Mouse (Mus musculus): ENCODE measurements around the gene Cdc42bpg. TPM values are rescaled to one million over a fixed set of nuclear protein-coding genes. Genes with fewer than 3 reads are reported as not detected.

Gene Cdc42bpg
- polyA plus RNA-seq, 1 experiment from 2014 or later, result 1.2 TPM

DNA sequence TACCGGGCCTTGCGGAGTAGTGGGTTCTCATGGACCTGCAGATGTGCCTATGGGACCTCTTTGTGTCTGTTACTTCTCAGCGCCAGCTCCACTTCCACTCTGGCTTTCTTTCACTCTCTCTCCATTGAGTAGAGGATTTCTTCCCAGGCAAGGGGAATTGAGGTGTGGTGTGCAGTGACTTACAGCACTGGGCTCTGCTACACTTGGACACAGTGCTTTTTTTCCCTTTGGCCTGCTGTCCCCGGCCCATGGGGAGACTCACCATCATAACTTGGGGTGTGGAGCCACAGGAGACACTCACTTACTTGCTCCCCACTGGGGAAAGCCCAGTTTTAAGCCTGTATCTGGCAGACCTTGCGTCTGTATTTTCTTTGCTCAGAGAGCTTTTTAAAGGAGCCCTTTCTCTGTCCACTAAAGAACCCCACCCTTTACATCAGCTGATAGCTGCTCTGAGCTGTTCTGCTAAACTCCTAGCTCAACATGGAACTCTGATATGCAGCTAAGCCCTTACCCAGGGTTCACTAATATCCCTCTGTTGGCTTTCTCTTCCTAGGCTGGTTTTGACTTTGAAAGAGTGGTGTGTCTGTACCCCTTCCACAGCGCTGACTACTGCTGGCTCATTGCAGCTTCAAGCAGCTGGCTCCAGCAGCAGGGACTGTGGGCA, 26.6 kb upstream of the Cdc42bpg start:
- no peaks in the 10 kb centered on the region for H3K27me3 ChIP-seq (replicated peaks; ENCODE audit: control insufficient read depth, insufficient read depth, low read length)
- no peaks in the 10 kb centered on the region for H3K9me3 ChIP-seq (ENCODE audit: control insufficient read depth, low read length)
- H3K4me1 ChIP-seq (replicated peaks; ENCODE audit: control insufficient read depth, insufficient read depth, low read length), result peaks cover 73% of the 10 kb centered on the region
- DNase-seq (ENCODE audit: low spot score) (no peak), ATAC-seq (replicated peaks; ENCODE audit: low FRiP score) (no peak)
- peak overlapping the region; percentile 91 for H3K9ac ChIP-seq (ENCODE audit: low read depth, low read length)
- H3K4me2 ChIP-seq, result peak overlapping the region; percentile 99
- WGBS, result 84% methylated on average over 6 of the region's 6 CpGs
- peak overlapping the region; percentile 72 for H3K27ac ChIP-seq (ENCODE audit: low read depth, low read length)
- H3K4me3 ChIP-seq (ENCODE audit: low read depth, low read length), result peak overlapping the region; percentile 88
- peaks cover 22% of the 10 kb centered on the region for H3K36me3 ChIP-seq (ENCODE audit: control insufficient read depth, insufficient read depth, low read length)

DNA sequence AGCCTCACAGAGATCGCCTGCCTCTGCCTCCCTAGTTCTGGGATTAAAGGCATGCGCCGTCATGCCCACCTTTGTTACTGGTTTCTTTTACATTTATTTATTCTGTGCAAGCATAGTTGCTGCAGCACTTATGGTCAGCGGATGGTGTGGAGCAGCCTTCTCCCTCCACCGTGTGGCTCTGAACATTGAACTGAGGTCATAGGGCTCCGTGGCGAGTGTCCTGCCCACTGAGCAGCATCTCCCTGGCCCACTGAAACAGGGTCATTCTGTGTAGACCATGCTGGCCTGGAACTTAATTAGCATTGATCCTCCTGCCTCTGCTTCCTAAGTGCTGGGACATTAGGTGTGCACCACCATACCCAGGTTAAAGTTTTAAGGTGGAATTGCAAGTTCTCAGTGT, 25.7 kb upstream of the Cdc42bpg start:
- Histone ChIP-seq H3K9me3 (ENCODE audit: control insufficient read depth, low read length) (no peaks in the 10 kb centered on the region), H3K9ac (ENCODE audit: low read depth, low read length) (peak overlapping the region; percentile 91; the same call in 1 of the 2 replicates), H3K36me3 (ENCODE audit: control insufficient read depth, insufficient read depth, low read length) (peaks cover 22% of the 10 kb centered on the region), H3K4me3 (ENCODE audit: low read depth, low read length) (no peak overlapping the region; the same call in 1 of the 2 replicates), H3K4me2 (peak overlapping the region; percentile 99), H3K27me3 (replicated peaks; ENCODE audit: control insufficient read depth, insufficient read depth, low read length) (no peaks in the 10 kb centered on the region), H3K27ac (ENCODE audit: low read depth, low read length) (no peak overlapping the region), H3K4me1 (replicated peaks; ENCODE audit: control insufficient read depth, insufficient read depth, low read length) (peaks cover 78% of the 10 kb centered on the region)
- ATAC-seq (replicated peaks; ENCODE audit: low FRiP score) (no peak), DNase-seq (ENCODE audit: low spot score) (no peak)
- 82% methylated on average over 7 of the region's 7 CpGs for WGBS

DNA sequence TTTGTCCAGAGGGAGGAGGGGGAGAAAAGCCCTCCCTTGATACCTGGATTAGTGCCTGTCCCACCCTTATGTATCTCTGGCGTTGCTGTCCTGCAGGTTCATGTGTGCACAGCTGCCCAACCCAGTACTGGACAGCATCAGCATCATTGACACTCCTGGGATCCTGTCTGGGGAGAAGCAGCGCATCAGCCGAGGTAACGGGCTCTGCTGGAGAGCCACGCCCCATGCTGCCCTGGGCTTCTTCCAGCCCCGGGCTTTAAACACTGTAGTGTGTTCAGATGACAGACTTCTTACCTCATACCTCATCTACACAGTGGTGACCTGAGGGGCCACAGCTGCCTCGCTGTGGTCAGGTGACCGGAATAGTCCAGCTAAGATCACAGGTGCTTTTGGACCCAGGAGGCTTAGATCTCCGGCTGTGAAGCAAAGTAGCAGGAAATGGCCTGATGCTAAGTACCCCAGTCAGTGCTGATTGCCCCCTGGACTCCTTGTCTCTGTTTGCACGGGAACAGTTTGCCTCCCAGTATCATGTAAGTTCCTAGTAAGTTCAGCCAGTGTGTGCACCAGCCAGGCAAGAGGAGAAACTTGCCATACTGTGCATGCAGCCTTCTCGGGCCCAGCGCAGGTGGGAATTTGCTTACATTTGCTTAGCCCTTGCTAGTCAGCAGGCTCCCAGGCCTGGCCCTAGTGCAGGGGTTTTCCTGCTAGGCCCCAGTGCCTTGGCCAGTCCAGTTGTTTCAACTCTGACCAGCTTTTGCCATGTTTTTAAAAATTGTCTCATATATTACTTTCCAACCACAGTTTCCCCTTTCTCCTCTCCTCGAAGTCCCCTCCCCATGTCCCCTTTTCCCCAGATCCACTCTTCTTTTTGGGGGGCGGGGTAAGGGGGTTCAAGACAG, 24.9 kb upstream of the Cdc42bpg start:
- H3K4me2 ChIP-seq, result peak overlapping the region; percentile 99
- peaks cover 22% of the 10 kb centered on the region for H3K36me3 ChIP-seq (ENCODE audit: control insufficient read depth, insufficient read depth, low read length)
- H3K4me3 ChIP-seq (ENCODE audit: low read depth, low read length), result peak overlapping the region; percentile 5; the same call in 1 of the 2 replicates
- peak overlapping the region; percentile 100; the same call in 1 of the 2 replicates for H3K27ac ChIP-seq (ENCODE audit: low read depth, low read length)
- H3K27me3 ChIP-seq (replicated peaks; ENCODE audit: control insufficient read depth, insufficient read depth, low read length), result no peaks in the 10 kb centered on the region
- ATAC-seq (replicated peaks; ENCODE audit: low FRiP score) (no peak), DNase-seq (ENCODE audit: low spot score) (no peak)
- 70% methylated on average over 14 of the region's 14 CpGs for WGBS
- no peaks in the 10 kb centered on the region for H3K9me3 ChIP-seq (ENCODE audit: control insufficient read depth, low read length)
- peaks cover 83% of the 10 kb centered on the region for H3K4me1 ChIP-seq (replicated peaks; ENCODE audit: control insufficient read depth, insufficient read depth, low read length)
- H3K9ac ChIP-seq (ENCODE audit: low read depth, low read length), result 0 out of 2 replicates have a peak overlapping the region, but pooled peaks have one; percentile 26

GRCm38 (mm10) chr19:6283001-6283400, 23.3 kb upstream of the Cdc42bpg start:
- peaks cover 26% of the 10 kb centered on the region for H3K36me3 ChIP-seq (ENCODE audit: control insufficient read depth, insufficient read depth, low read length)
- no peaks in the 10 kb centered on the region for H3K27me3 ChIP-seq (replicated peaks; ENCODE audit: control insufficient read depth, insufficient read depth, low read length)
- ATAC-seq (replicated peaks; ENCODE audit: low FRiP score), result no peak
- H3K4me3 ChIP-seq (ENCODE audit: low read depth, low read length), result no peak overlapping the region
- H3K9ac ChIP-seq (ENCODE audit: low read depth, low read length), result peak overlapping the region; percentile 41
- 53% methylated on average over 5 of the region's 5 CpGs for WGBS
- peak overlapping the region; percentile 69 for H3K4me2 ChIP-seq
- peaks cover 97% of the 10 kb centered on the region for H3K4me1 ChIP-seq (replicated peaks; ENCODE audit: control insufficient read depth, insufficient read depth, low read length)
- DNase-seq (ENCODE audit: low spot score), result no peak
- H3K27ac ChIP-seq (ENCODE audit: low read depth, low read length), result peak overlapping the region; percentile 100
- no peaks in the 10 kb centered on the region for H3K9me3 ChIP-seq (ENCODE audit: control insufficient read depth, low read length)

- peak overlapping the region; percentile 69 for H3K4me2 ChIP-seq
- H3K27ac ChIP-seq (ENCODE audit: low read depth, low read length), result peak overlapping the region; percentile 100
- peak overlapping the region; percentile 66 for H3K9ac ChIP-seq (ENCODE audit: low read depth, low read length)
- DNase-seq (ENCODE audit: low spot score) (peak; percentile 69), ATAC-seq (replicated peaks; ENCODE audit: low FRiP score) (peak; percentile 85)
- 25% methylated on average over 12 of the region's 12 CpGs for WGBS
- H3K36me3 ChIP-seq (ENCODE audit: control insufficient read depth, insufficient read depth, low read length), result peaks cover 28% of the 10 kb centered on the region
- peaks cover 95% of the 10 kb centered on the region for H3K4me1 ChIP-seq (replicated peaks; ENCODE audit: control insufficient read depth, insufficient read depth, low read length)
- H3K27me3 ChIP-seq (replicated peaks; ENCODE audit: control insufficient read depth, insufficient read depth, low read length), result no peaks in the 10 kb centered on the region
- peak overlapping the region; percentile 11 for H3K4me3 ChIP-seq (ENCODE audit: low read depth, low read length)
- H3K9me3 ChIP-seq (ENCODE audit: control insufficient read depth, low read length), result no peaks in the 10 kb centered on the region
Observed at GRCm38 (mm10) chr19:6284502-6284901, 21.8 kb upstream of the Cdc42bpg start.

DNA sequence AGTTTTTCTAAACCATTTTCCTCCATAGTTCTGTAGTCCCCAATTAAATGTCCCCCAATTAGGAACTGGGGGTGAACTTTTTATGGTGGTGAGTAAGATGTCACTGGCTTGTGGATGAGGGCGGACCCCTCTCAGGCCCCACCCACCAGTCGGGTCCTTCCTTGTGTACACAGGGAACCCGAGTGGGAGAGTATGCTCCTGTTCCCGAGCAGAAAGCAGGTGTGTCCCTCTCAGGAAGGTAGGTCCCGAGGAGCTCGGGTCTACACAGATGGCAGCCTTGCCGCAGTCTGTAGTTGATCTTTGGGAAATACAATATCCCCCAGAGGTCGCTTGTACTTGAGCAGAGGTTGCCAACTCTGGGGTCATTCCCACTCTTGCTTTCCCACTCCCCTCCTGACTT, 21.0 kb upstream of the Cdc42bpg start:
- Histone ChIP-seq H3K4me3 (ENCODE audit: low read depth, low read length) (peak overlapping the region; percentile 11), H3K27me3 (replicated peaks; ENCODE audit: control insufficient read depth, insufficient read depth, low read length) (no peaks in the 10 kb centered on the region), H3K9me3 (ENCODE audit: control insufficient read depth, low read length) (no peaks in the 10 kb centered on the region), H3K9ac (ENCODE audit: low read depth, low read length) (peak overlapping the region; percentile 66), H3K36me3 (ENCODE audit: control insufficient read depth, insufficient read depth, low read length) (peaks cover 25% of the 10 kb centered on the region), H3K4me2 (peak overlapping the region; percentile 69), H3K27ac (ENCODE audit: low read depth, low read length) (peak overlapping the region; percentile 100), H3K4me1 (replicated peaks; ENCODE audit: control insufficient read depth, insufficient read depth, low read length) (peaks cover 95% of the 10 kb centered on the region)
- DNase-seq (ENCODE audit: low spot score), result no peak
- 48% methylated on average over 8 of the region's 8 CpGs for WGBS
- 0 out of 2 replicates have a peak, but pooled peaks have one; percentile 10 for ATAC-seq (replicated peaks; ENCODE audit: low FRiP score)

DNA sequence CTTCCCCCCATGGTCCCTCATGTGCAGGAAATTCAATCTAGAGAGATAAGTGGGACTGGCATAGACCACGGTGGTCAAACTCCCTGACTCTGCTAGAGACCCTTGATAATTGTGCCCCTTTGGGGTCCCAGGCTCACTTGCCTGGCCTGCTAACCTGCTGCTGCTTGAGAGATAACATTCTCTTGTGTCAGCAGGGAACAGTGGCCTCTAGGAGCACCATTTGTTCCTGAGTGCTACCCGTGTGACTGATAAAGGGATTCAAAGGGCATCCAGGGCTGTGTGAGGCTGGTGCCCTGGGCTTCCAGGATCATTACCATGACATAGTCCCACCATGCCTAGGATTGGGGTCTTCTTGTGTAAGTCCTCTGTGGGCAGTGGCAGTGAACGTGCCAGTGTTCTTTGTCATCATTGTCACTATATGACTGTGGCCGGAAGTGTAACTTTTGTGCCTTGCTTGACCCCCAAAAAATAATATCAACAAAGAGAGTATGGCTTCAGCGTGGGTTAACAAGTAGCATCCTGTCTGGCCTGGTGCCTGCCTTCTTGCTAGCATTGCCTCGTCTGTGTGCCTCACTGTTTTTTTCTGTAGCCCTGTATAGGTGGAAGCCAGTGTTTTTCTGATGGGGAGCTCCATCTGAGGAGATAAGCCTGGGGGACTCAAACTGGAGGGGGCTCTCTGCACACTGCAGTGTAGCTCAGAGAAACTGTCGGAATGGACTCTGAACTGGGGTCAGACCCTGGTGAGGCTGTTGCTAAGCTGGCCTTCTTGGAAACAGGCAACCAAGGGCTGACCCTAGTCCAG, 20.4 kb upstream of the Cdc42bpg start:
- 28% methylated on average over 7 of the region's 7 CpGs for WGBS
- DNase-seq (ENCODE audit: low spot score) (no peak), ATAC-seq (replicated peaks; ENCODE audit: low FRiP score) (peak; percentile 71)
- H3K9ac ChIP-seq (ENCODE audit: low read depth, low read length), result peak overlapping the region; percentile 66
- peaks cover 22% of the 10 kb centered on the region for H3K36me3 ChIP-seq (ENCODE audit: control insufficient read depth, insufficient read depth, low read length)
- no peaks in the 10 kb centered on the region for H3K9me3 ChIP-seq (ENCODE audit: control insufficient read depth, low read length)
- no peaks in the 10 kb centered on the region for H3K27me3 ChIP-seq (replicated peaks; ENCODE audit: control insufficient read depth, insufficient read depth, low read length)
- peak overlapping the region; percentile 69 for H3K4me2 ChIP-seq
- peak overlapping the region; percentile 11 for H3K4me3 ChIP-seq (ENCODE audit: low read depth, low read length)
- H3K27ac ChIP-seq (ENCODE audit: low read depth, low read length), result peak overlapping the region; percentile 100
- peaks cover 93% of the 10 kb centered on the region for H3K4me1 ChIP-seq (replicated peaks; ENCODE audit: control insufficient read depth, insufficient read depth, low read length)
